Mouse (Mus musculus): ENCODE data around the gene Scgb1a1.

GRCm38 (mm10) chr19:9071456-9072156 lies 16.2 kb downstream of the Scgb1a1 start:
- no peak for TF ChIP-seq CTCF (IDR thresholded peaks at IDR 0.05; ENCODE audit: low read depth)
- no peak for TF ChIP-seq EP300 (optimal IDR thresholded peaks at IDR 0.05)
